Mouse (Mus musculus) C2C12 (cell line): ENCODE measurements around the gene Ppp1r36.

Experiments
- CTCF ChIP-seq: IDR thresholded peaks from one replicate; pipeline ENCODE4 v1.5.1; 2011; ENCODE audit not compliant: control insufficient read depth, insufficient read depth, insufficient read length
- MAX ChIP-seq: IDR thresholded peaks from one replicate; pipeline ENCODE4 v1.6.1; 2011; ENCODE audit warnings: mild to moderate bottlenecking, control low read depth
- MYOD1 ChIP-seq: IDR thresholded peaks from one replicate; pipeline ENCODE4 v1.6.1; 2011; ENCODE audit warnings: low read depth; ENCODE audit not compliant: control insufficient read depth, insufficient read length
- MYOG ChIP-seq: IDR thresholded peaks from one replicate; pipeline ENCODE4 v1.6.1; 2011; ENCODE audit not compliant: control insufficient read depth, insufficient read length; ENCODE audit errors: extremely low read depth

DNA sequence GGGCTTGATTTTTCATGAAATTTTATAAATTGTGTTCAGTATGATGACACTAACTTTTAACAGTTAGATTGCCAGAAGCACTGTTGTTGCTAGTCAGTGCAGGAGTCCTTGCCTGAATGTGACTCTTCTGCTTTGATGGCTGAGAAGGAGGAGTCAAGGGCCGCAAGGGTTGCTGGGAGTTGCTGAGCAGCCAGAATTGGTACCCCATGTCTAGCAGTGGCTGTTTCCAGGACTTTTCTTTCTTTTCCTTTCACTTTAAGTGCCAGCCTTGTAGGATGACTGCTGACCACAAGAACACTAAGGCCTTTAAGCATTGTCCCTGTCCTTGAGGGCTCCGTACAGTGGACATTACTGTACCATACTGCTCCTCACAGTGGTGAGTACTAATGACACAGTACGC lies 39.6 kb upstream of the Ppp1r36 start:
- TF ChIP-seq MAX (no peak), CTCF (no peak), MYOD1 (no peak), MYOG (no peak)
